Mouse (Mus musculus): Measurements from ENCODE around the gene Ccr1. TPM values are rescaled to one million over a fixed set of nuclear protein-coding genes. Genes with fewer than 3 reads are reported as not detected.
"Not testable (repeated sequence)": the region's sequence is repeated elsewhere in the genome, so short reads cannot be mapped to it uniquely, and the experiment has no call there.

Ccr1 gene
- polyA plus RNA-seq, 1 experiment: 6.0 TPM

DNA sequence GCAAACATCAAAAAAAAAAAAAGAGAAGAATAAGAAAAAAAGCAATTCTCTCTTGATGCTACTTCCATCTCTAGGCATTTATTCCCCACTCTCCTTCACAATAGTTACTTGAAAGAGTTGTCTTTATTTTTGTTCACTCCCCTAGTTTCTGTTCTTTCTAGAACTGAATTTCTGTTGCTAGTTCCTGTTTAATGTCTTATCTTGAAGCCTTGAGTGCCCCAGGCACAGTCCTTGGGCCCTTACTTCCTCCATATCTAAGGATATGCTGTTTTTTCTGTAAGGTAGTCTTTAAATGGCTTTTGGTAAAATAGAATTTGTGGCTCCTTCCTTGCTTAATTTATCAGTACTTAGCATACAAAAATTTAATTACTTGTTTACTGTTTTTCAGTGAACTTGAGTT lies 16.5 kb upstream of the Ccr1 start:
- Histone ChIP-seq H3K4me3 (ENCODE audit: insufficient read depth, low read length) (no peak overlapping the region), H3K4me1 (ENCODE audit: control insufficient read depth, insufficient read depth, low read length) (peaks cover 30% of the 10 kb centered on the region), H3K27ac (ENCODE audit: insufficient read depth, low read depth, low read length) (peak overlapping the region; percentile 71)
- TF ChIP-seq CTCF (IDR thresholded peaks at IDR 0.05; ENCODE audit: low read depth, low read length): no peak
- no peak for TF ChIP-seq POLR2A (IDR thresholded peaks at IDR 0.05; ENCODE audit: borderline replicate concordance, low read depth, low read length)

DNA sequence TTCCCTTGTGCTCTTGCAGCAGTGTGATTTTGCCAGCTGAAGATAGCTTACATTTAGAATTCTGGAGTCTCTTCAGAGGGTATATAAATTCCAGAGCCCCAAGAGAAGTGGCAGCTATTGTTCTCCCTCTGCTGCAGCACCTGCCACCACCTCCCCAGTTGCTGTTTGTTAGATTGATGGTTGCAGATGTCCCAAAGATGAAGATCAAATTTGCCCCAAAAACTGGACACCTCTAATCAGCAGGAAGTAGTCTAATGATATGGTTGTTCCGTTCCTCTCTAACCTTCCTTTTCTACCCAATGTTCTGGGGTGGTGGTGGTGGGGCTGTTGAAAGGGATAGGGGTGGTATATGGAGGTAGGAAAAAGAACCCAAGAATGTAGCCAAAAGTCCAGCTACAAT lies 14.2 kb upstream of the Ccr1 start:
- H3K4me1 ChIP-seq (ENCODE audit: control insufficient read depth, insufficient read depth, low read length): peaks cover 26% of the 10 kb centered on the region
- no peak overlapping the region for H3K4me3 ChIP-seq (ENCODE audit: insufficient read depth, low read length)
- TF ChIP-seq POLR2A (IDR thresholded peaks at IDR 0.05; ENCODE audit: borderline replicate concordance, low read depth, low read length): no peak
- no peak for TF ChIP-seq CTCF (IDR thresholded peaks at IDR 0.05; ENCODE audit: low read depth, low read length)
- H3K27ac ChIP-seq (ENCODE audit: insufficient read depth, low read depth, low read length): no peak overlapping the region

DNA sequence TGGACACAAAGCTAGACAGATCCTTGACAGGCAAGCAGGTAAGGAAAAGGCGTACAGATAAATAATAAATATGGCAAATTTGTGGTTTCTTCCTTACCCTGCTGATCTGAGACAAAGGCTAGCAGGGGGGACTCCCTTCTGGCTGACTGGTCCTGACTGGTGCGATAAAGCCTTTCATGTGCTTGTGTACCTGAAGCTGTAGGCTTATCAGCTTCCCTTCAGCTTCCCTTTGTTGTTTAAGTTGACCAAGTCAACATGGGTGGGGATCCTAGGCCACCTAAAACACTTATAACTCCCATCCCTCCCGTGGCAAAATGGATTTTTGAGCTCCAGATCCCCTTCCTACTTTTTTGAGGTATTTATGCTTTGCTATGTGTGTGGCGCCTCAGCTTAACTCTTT lies 13.4 kb upstream of the Ccr1 start:
- no peak for TF ChIP-seq POLR2A (IDR thresholded peaks at IDR 0.05; ENCODE audit: borderline replicate concordance, low read depth, low read length)
- TF ChIP-seq CTCF (IDR thresholded peaks at IDR 0.05; ENCODE audit: low read depth, low read length): no peak
- Histone ChIP-seq H3K27ac (ENCODE audit: insufficient read depth, low read depth, low read length) (no peak overlapping the region), H3K4me3 (ENCODE audit: insufficient read depth, low read length) (no peak overlapping the region), H3K4me1 (ENCODE audit: control insufficient read depth, insufficient read depth, low read length) (peaks cover 26% of the 10 kb centered on the region)

DNA sequence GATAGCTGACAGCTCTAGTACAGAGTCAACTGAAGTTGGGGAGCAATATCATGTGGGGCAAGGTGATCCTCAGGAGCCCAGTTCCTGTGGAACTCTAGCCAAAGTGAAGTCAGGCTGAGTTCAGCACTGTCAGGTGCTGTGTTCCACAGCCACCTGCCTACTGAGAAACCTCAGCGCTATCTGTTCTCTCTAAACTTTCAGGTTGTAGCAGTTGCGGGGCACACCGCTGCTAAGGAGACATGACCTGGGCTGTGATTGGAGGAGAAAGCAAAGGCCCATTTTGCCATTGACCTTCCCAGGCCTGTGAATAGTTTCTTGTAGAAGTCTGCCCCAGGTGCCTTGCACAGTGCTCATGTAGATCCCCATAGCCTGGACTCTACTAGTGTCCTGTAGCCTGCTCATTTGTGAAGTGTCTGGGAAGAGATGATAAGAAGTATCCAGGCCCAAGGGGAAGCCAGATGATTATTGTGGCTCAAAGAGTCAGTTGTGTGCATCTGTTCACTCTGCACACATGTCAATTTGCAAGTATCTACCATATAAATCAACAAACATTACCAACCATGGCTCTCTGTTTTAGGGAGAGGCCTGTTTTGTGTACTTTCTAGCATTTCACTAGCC lies 12.5 kb upstream of the Ccr1 start:
- not testable (repeated sequence) for H3K27ac ChIP-seq (ENCODE audit: insufficient read depth, low read depth, low read length); H3K4me3 ChIP-seq (ENCODE audit: insufficient read depth, low read length)
- H3K4me1 ChIP-seq (ENCODE audit: control insufficient read depth, insufficient read depth, low read length): peaks cover 22% of the 10 kb centered on the region

DNA sequence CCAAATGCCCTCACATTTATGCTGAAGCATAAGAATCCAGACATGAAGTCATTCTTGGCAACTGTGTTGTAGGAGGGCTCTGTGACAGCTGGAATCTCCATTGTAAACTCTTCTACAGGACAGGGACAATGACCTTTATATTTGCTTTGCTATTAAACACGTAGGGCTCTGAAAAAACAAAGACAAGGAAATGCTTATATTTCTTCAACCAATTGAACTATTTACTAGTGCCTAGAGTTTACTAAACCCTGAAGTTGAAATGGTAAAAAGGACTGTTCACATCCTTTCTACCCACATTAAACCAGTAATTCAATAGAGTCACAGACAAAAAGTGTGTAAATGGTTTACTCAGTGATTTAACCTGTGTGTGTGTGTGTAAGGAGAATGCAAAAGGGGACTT lies 9.8 kb upstream of the Ccr1 start, which contains the start of gene Ccr1l1:
Ccr1l1 (minus strand) TSS at position 101 of the 400 bp plus-strand sequence.
- TF ChIP-seq POLR2A (IDR thresholded peaks at IDR 0.05; ENCODE audit: borderline replicate concordance, low read depth, low read length): no peak
- no peak for TF ChIP-seq CTCF (IDR thresholded peaks at IDR 0.05; ENCODE audit: low read depth, low read length)
- Histone ChIP-seq H3K27ac (ENCODE audit: insufficient read depth, low read depth, low read length) (no peak within 1 kb of the TSS), H3K4me1 (ENCODE audit: control insufficient read depth, insufficient read depth, low read length) (peaks cover 9% of the 10 kb centered on the region), H3K4me3 (ENCODE audit: insufficient read depth, low read length) (no peak within 1 kb of the TSS)

DNA sequence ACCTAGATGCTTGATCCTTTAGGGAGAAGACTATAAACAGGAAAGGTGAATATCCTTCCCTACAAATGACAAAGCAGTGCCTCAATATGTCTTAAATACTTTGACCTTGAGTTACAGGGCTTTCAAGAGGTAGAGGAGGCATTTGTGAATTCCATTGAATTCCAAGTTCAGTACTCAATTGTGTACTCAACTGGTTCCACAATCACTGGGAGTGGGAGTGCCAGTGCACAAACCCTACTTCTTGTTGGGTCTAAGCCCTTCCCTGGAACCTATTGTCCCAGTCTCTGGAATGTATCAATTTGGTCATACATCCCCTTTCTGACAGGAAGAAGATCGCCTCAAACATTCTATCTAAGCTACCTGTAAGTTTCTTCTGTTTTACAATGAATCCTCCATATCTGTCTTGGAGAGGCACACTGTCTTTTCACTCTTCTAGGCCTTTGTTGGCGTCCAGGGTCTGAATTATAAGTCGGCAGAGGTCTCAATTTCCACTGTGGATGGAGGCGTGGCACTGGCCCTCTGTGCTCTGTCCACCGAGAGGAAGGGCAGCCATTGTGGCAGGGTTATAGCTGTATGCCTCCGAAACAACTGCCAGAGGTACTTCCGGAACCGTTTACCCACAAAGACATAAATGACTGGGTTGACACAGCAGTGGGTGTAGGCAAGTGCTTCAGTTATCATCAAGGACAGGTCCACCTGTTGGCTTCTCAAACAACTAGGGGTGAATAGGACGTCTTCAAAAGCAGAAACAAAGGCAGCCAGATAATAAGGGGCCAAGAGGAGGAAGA lies 8.6 kb upstream of the Ccr1 start:
- peaks cover 9% of the 10 kb centered on the region; the same call in 1 of the 2 replicates for H3K4me1 ChIP-seq (ENCODE audit: control insufficient read depth, insufficient read depth, low read length)
- no peak overlapping the region for H3K27ac ChIP-seq (ENCODE audit: insufficient read depth, low read depth, low read length)
- no peak overlapping the region for H3K4me3 ChIP-seq (ENCODE audit: insufficient read depth, low read length)
- TF ChIP-seq POLR2A (IDR thresholded peaks at IDR 0.05; ENCODE audit: borderline replicate concordance, low read depth, low read length) (no peak), CTCF (IDR thresholded peaks at IDR 0.05; ENCODE audit: low read depth, low read length) (no peak)

DNA sequence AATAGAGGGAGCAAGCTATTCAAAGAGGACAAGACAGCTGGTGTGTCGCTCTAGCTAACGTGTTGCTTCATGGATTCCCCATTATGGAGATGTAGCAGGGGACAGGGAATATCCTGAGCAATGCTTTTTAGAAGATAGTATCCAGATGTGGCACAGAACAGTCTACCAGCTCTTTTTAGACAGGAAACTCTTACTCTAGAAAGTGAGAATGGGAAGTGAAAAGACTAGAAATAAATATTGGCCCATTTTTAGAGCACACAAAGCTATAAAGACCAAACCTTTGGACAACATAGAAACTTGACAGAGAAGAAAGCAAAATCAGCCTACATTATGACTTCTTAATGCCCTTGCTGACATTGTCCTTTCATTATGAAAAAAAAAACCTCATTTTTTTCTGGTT lies 7.1 kb upstream of the Ccr1 start:
- no peak overlapping the region for H3K27ac ChIP-seq (ENCODE audit: insufficient read depth, low read depth, low read length)
- H3K4me3 ChIP-seq (ENCODE audit: insufficient read depth, low read length): no peak overlapping the region
- TF ChIP-seq CTCF (IDR thresholded peaks at IDR 0.05; ENCODE audit: low read depth, low read length) (no peak), POLR2A (IDR thresholded peaks at IDR 0.05; ENCODE audit: borderline replicate concordance, low read depth, low read length) (no peak)
- H3K4me1 ChIP-seq (ENCODE audit: control insufficient read depth, insufficient read depth, low read length): peaks cover 10% of the 10 kb centered on the region

DNA sequence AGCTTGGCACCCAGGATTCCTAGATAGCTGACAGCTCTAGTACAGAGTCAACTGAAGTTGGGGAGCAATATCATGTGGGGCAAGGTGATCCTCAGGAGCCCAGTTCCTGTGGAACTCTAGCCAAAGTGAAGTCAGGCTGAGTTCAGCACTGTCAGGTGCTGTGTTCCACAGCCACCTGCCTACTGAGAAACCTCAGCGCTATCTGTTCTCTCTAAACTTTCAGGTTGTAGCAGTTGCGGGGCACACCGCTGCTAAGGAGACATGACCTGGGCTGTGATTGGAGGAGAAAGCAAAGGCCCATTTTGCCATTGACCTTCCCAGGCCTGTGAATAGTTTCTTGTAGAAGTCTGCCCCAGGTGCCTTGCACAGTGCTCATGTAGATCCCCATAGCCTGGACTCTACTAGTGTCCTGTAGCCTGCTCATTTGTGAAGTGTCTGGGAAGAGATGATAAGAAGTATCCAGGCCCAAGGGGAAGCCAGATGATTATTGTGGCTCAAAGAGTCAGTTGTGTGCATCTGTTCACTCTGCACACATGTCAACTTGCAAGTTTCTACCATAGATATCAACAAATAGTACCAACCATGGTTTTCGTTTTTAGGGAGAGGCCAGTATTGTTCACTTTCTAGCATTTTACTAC lies 1.5 kb downstream of the Ccr1 start:
- peaks cover 16% of the 10 kb centered on the region for H3K4me1 ChIP-seq (ENCODE audit: control insufficient read depth, insufficient read depth, low read length)
- not testable (repeated sequence) for H3K27ac ChIP-seq (ENCODE audit: insufficient read depth, low read depth, low read length); H3K4me3 ChIP-seq (ENCODE audit: insufficient read depth, low read length)

DNA sequence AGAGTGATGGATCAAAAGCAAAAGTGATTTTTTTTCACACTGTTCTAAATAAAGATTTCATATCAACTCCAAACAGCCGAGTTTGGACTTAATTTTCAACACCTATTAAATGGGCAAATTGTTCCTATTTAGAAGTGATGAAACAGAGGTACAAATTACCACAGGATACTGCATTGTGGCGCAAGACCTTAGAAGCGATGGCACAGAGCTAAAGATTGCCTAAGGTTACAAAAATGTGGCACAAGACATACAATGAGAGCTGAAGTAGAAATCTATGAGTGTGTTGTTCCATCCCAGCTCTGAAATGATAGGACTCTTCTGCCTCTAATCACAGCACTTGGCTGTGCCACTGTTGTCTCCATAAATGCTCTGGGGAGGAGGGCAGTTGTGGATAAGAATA lies 3.7 kb downstream of the Ccr1 start:
- Histone ChIP-seq H3K4me3 (ENCODE audit: insufficient read depth, low read length) (no peak overlapping the region), H3K4me1 (ENCODE audit: control insufficient read depth, insufficient read depth, low read length) (peaks cover 15% of the 10 kb centered on the region), H3K27ac (ENCODE audit: insufficient read depth, low read depth, low read length) (no peak overlapping the region)
- TF ChIP-seq POLR2A (IDR thresholded peaks at IDR 0.05; ENCODE audit: borderline replicate concordance, low read depth, low read length) (no peak), CTCF (IDR thresholded peaks at IDR 0.05; ENCODE audit: low read depth, low read length) (no peak)

DNA sequence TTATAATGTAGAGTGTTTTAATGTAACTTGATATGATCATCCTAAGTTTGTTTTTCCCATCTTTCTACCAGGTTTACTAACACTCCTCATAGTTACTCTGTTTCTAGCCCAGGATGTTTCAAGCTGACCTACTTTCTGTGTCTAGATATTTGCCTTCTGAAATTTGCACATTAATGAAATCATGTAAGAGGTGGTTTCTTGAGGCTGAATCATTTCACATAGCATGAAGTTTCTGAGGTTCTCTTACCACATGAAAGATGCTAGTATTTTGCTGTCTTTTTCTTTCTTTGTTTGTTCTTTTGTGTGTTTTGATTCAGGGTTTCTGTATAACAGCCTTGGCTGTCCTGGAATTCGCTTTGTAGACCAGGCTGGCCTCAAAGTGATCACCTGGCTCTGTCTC lies 8.3 kb downstream of the Ccr1 start:
- Histone ChIP-seq H3K27ac (ENCODE audit: insufficient read depth, low read depth, low read length) (no peak overlapping the region), H3K4me3 (ENCODE audit: insufficient read depth, low read length) (no peak overlapping the region), H3K4me1 (ENCODE audit: control insufficient read depth, insufficient read depth, low read length) (peaks cover 5% of the 10 kb centered on the region)
- TF ChIP-seq POLR2A (IDR thresholded peaks at IDR 0.05; ENCODE audit: borderline replicate concordance, low read depth, low read length) (no peak), CTCF (IDR thresholded peaks at IDR 0.05; ENCODE audit: low read depth, low read length) (no peak)
